Mouse (Mus musculus) heart, postnatal 10 days (tissue): Measurements from ENCODE around the gene Cyb5b. TPM values are rescaled to one million over a fixed set of nuclear protein-coding genes. Genes with fewer than 3 reads are reported as not detected.
"Not testable (repeated sequence)": the region's sequence is repeated elsewhere in the genome, so short reads cannot be mapped to it uniquely, and the experiment has no call there.

Experiments used
- DNase-seq, 2 experiments: peaks; one replicate each; pipeline ENCODE4 v3.0.0; 2021
- intact Hi-C: fragments of 180-260 bp; cut with DNase I; formaldehyde crosslinking; loops from one replicate; pipeline ENCODE4 v1.15.1; 2025
- total RNA-seq, 2 experiments: library from RNA; stranded (reverse); gene quantifications; 2 replicates each; pipeline ENCODE4 v1.2.3; 2021

Gene Cyb5b
- total RNA-seq = 10 to 100 TPM; 47.0 to 48.9 TPM

DNA sequence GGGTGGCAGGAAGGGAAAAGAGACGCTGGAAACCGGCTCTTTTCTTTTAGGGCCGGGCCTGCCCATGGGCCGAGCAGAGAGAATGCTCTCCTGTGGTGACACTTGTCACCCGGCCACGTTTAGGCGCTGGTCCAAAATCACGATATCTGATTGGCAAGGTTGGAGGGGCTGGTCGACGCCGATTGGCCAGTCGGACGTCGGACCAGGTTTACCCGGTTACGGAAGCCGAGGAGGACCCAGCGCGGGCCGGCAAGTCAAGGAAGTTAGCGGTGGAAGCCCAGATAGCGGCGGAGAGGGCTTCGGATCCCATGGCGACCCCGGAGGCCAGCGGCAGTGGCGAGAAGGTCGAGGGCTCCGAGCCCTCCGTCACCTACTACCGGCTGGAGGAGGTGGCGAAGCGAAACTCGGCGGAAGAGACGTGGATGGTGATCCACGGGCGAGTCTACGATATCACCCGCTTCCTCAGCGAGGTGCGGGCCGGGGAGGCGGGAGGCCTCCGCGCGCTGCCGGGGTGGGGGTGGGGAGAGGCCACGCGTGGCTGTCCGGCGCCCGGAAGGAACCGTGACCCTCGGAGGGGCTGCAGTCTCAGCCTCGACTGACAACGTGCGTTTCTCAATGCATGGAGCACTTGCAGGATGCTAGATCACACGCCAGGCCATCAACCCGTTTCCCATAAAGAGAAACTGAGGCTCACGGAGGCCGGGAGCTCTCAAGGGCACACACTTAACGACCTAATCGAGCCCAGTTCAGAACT lies at the start of gene Cyb5b:
Gene Cyb5b, plus strand, starts transcription at position 237 of the 754 bp plus-strand sequence.
- intact Hi-C loops = no loop called here
- peak; percentile 97 to 98 for DNase-seq

DNA sequence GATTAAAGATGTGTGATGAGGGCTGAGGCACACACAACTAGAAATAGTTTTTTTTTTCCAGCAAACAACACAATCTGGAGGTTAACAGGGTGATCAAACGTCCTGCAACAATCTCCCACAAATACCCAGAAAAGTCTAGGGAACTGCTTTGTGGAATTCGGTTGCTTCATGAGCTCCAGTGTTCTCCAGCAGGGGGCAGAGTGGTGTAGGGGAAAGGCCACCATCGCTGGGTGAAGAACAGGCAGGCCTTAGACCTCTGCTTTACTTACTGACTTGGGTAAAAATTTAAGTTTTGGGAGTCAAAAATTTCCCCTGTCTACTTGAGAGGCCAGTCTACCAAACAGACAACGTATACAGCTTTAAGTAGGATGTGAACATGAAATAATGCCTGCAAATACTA lies 45.9 kb upstream of the Cyb5b start:
- intact Hi-C loops = loop anchor here (2.0 to 5.0 kb wide), 2 partner anchors 220 to 318 kb away; no protein-coding TSS in a partner anchor
- peak; percentile 82 to 92 for DNase-seq

DNA sequence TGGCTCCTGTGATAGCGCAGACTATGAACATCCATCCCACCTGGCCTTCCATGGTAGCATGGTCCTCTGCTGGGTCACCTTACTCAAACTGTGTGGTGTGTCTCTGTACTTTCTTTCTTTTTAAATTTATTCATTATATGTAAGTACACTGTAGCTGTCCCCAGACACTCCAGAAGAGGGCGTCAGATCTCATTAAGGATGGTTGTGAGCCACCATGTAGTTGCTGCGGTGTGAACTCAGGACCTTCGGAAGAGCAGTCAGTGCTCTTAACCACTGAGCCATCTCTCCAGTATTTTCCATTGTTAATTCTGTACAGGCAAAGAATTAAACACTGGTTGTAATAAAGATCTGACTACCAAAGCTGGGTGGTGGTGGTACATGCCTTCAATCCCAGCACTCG lies 42.4 kb upstream of the Cyb5b start:
- DNase-seq, intact Hi-C loops: not testable (repeated sequence)

DNA sequence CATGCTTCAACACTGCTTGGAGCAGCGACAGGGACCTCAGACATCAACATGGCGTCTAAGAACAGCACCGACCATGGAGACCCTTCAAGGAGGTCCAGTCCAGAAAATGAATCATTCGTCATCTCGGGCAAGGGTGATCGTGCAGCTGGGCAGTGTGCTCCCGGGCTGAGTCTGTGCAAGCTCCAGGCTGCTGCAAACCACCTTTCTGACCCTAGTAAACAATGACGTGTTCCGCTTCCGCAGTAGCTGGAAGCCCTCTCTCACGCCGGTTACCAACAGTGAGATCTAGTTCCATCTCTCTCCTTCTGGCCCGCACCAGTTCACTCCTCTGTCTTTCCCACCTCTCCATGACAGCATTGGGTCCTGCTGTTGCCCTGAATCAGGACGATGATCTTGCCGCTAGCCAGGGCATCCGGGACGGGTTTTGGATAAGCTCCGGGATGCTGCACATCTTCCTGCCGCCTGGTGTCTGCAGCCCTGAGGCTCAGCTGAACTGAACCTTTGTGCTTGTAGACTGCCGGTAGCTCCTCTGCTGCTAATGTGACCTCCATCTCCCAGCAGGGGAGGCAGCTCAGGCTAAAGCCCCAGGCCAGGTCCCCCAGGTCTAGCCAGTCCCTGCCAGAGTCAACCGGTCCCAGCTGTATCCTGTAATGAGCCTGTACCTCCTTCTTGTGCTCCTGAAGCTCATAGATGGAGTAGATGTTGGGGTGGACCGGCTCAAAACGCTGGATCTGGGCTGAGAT lies 41.3 kb upstream of the Cyb5b start:
- no peak for DNase-seq
- intact Hi-C loops = no loop called here

DNA sequence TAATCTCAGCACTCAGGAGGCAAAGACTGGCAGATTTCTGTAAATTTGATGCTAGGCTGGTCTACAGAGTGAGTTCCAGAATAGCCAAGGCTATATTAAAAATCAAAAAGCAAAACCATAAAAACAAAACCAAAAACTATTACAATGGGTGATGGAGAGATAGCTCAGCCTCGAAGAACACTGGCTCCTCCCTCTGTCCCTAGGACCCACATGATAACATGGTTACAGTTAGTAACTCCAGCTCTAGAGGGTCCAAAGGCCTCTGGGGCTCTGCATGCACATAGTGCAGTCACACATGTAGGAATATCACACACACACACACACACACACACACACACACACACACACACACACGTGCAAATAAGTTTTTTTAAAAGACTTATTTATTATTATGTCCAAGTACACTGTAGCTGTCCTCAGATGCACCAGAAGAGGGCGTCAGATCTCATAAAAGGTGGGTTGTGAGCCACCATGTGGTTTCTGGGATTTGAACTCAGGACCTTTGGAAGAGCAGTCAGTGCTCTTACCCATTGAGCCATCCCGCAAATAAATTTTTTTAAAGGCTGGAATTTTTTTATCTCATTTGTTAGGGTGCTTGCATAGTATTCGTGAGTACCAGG lies 40.5 kb upstream of the Cyb5b start:
- DNase-seq = no peak
- intact Hi-C loops = loop anchor here (10.0 kb wide), 1 partner anchor 465 kb away; no protein-coding TSS in a partner anchor

DNA sequence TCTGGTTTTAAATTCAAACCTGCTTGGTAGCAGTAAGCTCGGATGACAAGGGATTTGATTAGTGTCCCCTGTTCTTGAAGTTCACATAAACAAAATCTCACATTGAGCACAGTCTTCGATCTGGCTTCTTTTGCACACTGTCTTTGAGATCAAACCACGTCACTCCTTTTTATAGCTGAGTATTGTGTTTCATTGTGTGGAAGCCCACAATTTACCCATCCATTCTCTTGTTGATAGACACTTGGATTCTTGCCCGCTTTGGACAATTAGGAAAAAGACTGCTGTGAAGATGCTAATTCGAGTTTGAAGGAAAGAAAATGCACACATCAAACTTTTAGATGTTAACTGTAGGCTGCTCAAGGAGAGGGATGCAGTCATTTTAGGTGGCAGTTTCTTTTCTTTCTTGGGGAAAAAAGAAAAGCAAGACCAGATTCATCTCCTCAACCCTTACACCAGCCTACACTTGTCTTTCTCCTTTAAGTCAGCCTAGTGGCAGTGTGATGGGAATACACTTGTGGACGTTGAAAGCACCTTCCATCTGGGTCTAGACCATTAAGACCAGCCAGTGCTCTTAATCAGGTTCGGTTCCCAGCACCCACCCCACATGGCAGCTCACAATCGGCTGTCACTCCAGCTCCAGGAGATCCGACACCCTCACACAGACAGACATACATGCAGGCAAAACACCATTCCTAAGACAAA lies 39.7 kb upstream of the Cyb5b start:
- intact Hi-C loops = loop anchor here (10.0 kb wide), 1 partner anchor 464 kb away; no protein-coding TSS in a partner anchor

DNA sequence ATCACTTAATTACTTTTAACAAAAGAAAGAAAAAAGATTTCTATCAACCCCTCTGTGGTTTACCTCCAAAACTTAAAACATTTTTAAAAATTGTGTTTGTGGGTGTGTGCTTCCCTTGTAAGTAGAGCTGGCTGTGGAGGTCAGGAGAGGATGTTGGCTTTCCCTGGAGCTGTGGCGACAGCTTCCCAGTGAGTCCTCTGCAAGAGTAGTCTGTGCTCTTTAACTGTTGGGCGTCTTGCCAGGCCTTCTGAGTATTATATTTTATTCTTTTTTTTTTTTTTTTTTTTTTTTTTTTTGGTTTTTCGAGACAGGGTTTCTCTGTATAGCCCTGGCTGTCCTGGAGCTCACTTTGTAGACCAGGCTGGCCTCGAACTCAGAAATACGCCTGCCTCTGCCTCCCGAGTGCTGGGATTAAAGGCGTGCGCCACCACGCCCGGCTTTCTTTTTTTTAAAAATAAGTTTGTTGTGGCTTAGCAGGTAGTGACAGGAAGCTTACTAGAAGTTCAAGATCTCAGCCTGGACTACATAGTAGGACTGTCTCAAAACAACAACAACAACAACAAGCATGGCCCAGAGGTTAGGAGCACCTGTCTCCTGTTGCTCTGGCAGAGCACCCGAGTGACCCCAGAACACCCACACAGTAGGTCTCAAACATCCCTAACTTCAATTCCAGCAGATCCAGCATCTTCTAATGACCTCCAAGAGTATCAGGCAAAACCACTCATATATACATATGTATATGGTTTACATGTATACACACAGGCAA lies 38.9 kb upstream of the Cyb5b start:
- intact Hi-C loops = loop anchor here (10.0 kb wide), 1 partner anchor 463 kb away; no protein-coding TSS in a partner anchor
- no peak for DNase-seq

More for the DNA sequence above, 39.7 kb upstream of the Cyb5b start:
- DNase-seq = no peak

DNA sequence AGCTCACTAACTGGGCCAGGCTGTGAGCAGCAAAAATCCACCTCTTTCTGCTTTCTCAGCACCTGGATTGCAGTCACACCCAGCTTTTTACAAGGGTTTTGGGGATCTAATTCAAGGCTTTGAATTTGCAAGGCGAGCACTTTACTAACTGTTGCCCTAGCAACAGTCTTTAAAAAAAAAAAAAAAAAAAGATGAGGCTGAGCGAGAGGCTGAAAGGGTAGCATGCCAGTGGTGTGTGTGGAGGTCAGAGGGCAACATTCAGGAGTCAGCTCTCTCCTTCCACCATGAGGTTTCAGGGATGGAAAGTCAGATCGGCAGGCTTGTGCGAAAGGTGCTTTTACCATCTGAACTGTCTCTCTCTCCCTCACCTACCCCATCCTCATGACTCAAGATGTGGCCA lies 37.2 kb upstream of the Cyb5b start:
- DNase-seq = no peak
- intact Hi-C loops = loop anchor here (10.0 kb wide), 1 partner anchor 462 kb away; no protein-coding TSS in a partner anchor

DNA sequence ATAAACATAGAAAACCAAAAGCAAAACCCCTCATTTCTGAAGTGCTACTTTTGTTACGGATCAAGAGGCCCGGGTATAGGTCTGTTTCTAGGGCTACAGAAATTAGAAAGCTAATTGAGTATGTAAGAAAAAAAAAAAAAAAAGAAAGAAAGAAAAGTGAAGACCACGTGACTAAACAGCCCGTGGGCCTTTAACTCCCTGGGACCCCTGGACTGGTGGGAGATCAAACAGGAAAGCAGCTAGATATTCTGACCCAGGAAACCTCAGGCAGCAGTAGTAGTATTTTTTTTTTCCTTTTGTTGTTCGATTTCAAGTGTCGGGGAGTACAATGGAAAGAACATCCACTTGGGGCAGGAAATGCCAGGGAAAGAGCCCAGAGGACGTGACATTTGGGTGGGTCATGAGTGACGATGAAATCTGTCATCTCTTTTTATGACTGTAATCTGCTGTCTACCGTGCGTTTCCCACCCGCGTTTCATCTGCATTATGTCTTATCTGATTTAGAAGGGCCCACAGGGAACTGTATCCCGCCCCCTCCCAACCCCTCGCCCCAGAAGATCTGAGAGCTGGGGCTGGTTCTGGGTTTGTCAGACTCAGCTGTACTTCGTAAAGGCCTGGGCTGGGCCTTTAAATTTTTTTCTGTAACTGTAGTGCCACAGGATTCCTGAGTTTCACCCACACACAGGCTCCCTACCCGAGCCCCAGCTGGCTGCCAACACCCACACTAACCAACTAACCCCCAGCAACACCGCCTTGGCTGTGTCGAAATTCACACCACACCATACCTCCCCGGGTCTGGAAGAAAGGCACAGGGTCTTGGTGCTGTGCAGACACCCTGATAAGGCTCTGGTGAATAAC lies 36.1 kb upstream of the Cyb5b start:
- DNase-seq = no peak
- intact Hi-C loops = loop anchor here (10.0 kb wide), 1 partner anchor 460 kb away; no protein-coding TSS in a partner anchor

DNA sequence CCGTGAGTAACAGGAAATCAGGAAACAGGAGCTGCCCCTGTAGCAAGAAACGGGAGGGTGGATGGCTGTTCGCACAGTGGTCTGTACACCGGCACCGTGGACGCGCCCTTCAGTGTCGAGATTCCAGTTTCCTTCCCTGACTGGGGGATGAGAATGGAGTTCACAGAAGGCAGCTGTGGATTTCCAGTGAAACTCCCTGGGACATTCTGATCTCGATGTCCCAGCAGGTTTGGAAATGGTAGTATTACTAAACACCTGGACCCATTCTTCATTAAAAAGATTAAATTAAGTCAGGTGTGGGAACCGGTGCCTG lies 35.5 kb upstream of the Cyb5b start:
- intact Hi-C loops = loop anchor here (10.0 kb wide), 1 partner anchor 460 kb away; no protein-coding TSS in a partner anchor
- DNase-seq = no peak

DNA sequence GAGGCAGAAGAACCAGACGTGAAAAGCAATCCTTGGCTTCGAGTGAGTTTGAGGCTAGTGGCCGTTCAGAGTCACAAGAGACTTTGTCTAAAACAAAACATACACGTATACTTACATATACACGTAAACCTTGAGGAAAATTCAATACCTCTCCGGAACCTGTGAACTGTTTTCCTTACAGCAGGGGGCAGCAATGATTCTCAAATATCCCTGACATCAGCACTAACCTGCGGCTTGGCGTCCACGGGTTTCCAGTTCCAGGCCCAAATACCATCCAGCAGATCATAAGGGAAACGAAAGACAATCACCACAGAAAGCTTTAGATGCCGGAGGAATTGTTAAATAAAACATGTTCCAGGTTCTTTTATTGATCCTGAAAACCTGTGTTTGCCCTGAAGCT lies 34.4 kb upstream of the Cyb5b start:
- peak; percentile 90 to 93 for DNase-seq
- intact Hi-C loops = loop anchor here (1.0 to 10.0 kb wide), 2 partner anchors 208 to 459 kb away; no protein-coding TSS in a partner anchor

DNA sequence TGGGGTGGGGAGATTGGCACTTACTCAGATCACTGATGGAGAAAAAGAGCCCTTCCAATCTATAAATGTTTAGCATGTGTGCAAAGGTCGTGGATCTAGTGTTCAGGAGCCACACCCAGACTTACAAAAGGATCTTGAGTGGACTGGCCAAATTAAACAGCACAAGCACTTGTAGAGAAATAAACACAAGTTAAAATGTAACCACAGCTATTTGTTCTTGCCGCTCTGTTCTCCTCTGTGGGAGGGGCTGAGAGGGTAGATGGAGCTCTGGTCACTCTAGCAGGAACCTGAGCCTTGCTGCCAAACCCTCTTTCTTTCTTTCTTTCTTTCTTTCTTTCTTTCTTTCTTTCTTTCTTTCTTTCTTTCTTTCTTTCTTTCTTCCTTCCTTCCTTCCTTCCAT lies 33.4 kb upstream of the Cyb5b start:
- intact Hi-C loops = loop anchor here (10.0 kb wide), 1 partner anchor 458 kb away; no protein-coding TSS in a partner anchor
- no peak for DNase-seq

DNA sequence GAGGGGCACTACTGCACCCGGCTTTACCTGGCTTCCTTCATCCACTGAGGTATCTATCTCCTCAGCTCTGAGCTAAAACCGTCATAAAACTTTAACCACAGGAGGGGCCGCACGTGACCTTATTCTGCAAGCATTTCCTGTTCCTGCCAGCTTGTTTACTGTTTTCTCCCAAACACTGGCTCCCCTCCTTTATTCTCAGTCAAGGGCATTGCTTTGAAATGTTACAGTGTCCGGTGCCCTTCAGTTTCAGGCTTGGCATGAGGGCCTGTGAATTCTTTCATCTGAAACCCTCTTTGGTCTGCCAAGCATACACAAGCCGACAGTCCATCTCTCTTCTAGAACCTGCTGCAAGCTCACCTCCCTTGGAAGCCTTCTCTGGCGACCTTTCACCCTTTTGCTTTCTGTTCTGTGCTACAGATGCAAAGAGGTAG lies 31.6 kb upstream of the Cyb5b start:
- intact Hi-C loops = loop anchor here (1.0 to 10.0 kb wide), 2 partner anchors 53 to 456 kb away; no protein-coding TSS in a partner anchor
- peak; percentile 61 for DNase-seq

DNA sequence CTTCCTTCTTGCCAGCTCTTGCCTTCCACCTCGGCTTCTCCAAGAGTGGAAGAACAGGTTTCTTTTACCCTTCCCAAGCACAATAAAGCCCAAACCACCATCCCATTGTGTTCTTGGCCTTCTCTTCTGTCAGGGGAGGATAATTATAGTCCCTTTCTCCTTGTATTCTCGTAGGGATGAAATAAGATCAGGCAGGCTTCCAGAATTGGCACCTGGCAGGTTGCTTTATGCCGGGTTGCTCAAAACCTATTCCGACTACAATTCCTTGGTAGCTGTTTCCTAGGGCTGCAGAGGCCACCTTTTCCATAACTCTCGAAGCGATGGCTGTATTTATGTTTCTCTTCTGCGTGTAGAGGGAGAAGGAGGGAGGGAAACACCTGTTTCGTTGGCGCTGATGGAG lies 31.0 kb upstream of the Cyb5b start:
- DNase-seq = no peak
- intact Hi-C loops = loop anchor here (1.0 to 10.0 kb wide), 2 partner anchors 53 to 455 kb away; no protein-coding TSS in a partner anchor

DNA sequence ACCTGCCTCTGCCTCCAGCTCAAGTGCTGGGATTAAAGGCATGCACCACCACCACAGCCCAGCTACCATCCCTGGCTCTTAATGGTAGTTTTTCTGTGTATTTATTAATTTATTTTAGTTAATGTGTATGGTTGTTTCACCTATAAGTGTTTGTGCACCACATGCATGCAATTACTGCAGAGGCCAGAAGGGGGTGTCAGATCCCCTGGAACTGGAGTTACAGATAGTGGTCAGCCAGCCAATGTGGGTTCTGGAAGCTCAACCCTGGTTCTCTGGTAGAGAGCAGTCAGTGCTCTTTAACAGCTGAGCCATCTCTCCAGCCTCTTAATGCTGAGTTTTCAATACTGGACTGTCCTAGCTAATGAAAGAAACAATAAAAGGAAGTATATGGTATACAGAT lies 29.6 kb upstream of the Cyb5b start:
- intact Hi-C loops = no loop called here
- DNase-seq = no peak

DNA sequence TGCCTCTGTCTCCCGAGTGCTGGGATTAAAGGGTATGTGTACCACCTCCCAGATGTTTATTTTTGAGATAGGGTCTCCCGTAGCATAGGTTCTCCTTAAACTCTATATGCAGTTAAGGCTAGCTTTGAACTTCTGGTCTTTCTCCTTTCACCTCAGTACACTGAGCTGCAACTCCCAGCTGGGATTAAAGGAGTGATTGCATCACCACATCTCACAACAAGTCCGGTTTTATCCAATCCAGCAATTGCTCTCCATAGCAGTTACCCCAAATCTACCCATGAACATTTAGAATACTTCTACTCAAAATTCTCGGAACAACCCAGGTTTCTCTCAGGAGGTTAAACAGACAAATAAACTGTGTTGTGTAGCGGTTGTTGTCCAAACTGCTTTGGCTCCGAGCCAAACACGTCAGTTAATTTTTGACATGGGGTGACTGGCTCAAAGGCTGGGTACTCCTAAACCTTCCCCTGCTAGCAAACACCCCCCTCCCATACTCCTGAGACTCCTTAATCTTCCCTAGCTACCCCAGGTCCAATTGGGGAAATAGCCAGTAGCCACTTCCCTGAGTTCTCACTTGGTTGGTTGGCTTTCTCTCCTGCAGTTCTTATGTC lies 28.7 kb upstream of the Cyb5b start:
- no peak for DNase-seq
- intact Hi-C loops = no loop called here

DNA sequence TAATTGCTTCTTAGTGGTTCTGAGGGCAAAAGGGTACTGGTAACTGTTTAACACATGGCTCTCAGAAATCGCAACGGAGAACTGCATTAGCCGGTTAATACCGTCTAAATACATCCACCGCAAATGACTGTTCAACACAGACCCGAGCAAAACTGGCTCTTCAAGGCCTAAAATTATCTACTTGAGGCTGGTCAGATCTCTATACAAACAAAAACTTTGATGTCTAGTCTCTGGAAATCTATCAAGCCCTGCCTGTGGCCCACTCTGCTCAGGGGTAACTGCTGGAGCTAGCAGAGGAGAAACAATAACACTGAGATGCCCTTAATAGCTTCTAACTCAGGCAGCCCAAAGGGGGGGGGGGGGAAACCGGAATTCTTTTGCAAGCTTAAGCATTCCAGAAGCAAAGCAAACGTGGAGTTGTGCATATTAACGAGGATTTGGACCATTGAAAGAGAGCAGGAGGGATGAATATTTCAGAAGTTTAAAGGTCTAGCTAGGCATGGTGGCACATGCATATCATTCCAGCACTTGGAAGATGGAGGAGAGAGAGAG lies 27.3 kb upstream of the Cyb5b start:
- intact Hi-C loops = no loop called here
- no peak for DNase-seq

DNA sequence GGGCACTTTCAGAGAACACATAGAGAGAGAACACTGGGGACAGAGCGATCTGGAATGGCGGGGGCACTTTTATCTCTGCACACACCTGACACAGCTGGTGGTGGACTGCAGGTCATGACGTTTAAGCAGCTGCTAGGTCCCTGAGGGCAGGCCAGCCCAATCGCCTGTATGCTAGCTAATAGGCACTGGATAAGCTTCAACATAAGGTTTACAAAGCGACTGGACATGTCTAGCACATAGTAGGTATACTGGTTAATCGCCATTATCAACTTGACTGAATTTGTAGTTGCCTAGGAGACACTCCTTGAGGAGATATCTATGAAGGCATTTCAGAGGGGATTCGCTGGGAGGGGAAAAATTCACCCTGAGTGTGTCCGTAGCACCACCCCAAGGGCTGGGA lies 26.1 kb upstream of the Cyb5b start:
- DNase-seq = no peak
- intact Hi-C loops = no loop called here
